Mouse (Mus musculus): ENCODE results near the gene Hist1h2ao.
"Not testable (repeated sequence)": the region's sequence is repeated elsewhere in the genome, so short reads cannot be mapped to it uniquely, and the experiment has no call there.

The Hist1h2ao gene

GRCm38 (mm10) chr13:21810073-21810472, at the start of gene Hist1h2ao, which contains the start of gene Hist1h2bq:
Gene Hist1h2ao, plus strand, starts transcription at chr13:21810465.
Gene Hist1h2bq, minus strand, starts transcription at chr13:21810197.
- not testable (repeated sequence) for DNase-seq

GRCm38 (mm10) chr13:21778814-21779766, 31.2 kb upstream of the Hist1h2ao start:
- peak; percentile 63 to 65 for DNase-seq

- peak; percentile 79 to 81 for DNase-seq
These were observed 30.2 kb upstream of the Hist1h2ao start, which contains the start of gene Hist1h1b for GRCm38 (mm10) chr13:21779767-21780731. Gene Hist1h1b, minus strand, starts transcription at chr13:21780625.

GRCm38 (mm10) chr13:21781021-21781555, 29.2 kb upstream of the Hist1h2ao start:
- DNase-seq = no peak

GRCm38 (mm10) chr13:21781639-21782038, 28.6 kb upstream of the Hist1h2ao start:
- no peak for DNase-seq

- DNase-seq = peak in 1 of 2 experiments; percentile 40
These were observed 27.7 kb upstream of the Hist1h2ao start for GRCm38 (mm10) chr13:21782361-21783254.

- peak; percentile 61 to 65 for DNase-seq
These were observed 27.0 kb upstream of the Hist1h2ao start, which contains the start of gene Hist1h3i for GRCm38 (mm10) chr13:21783255-21783617. Gene Hist1h3i, minus strand, starts transcription at chr13:21783370.

- peak in 1 of 2 experiments; percentile 17 for DNase-seq
These were observed 26.5 kb upstream of the Hist1h2ao start for GRCm38 (mm10) chr13:21783734-21784161.

- no peak for DNase-seq
These were observed 26.0 kb upstream of the Hist1h2ao start for GRCm38 (mm10) chr13:21784311-21784710.

- DNase-seq = no peak
These were observed 23.9 kb upstream of the Hist1h2ao start for GRCm38 (mm10) chr13:21786189-21786898.

- DNase-seq = peak; percentile 84 to 86
These were observed 23.2 kb upstream of the Hist1h2ao start, which contains the start of the genes Hist1h2an and Hist1h2bp for GRCm38 (mm10) chr13:21786899-21787629. Gene Hist1h2an, minus strand, starts transcription at chr13:21787218. Gene Hist1h2bp, plus strand, starts transcription at chr13:21787461.

GRCm38 (mm10) chr13:21787760-21788593, 22.3 kb upstream of the Hist1h2ao start:
- DNase-seq = peak in 1 of 2 experiments; percentile 15

- DNase-seq = no peak
These were observed 20.3 kb upstream of the Hist1h2ao start for GRCm38 (mm10) chr13:21789925-21790324.

GRCm38 (mm10) chr13:21790601-21791283, 19.5 kb upstream of the Hist1h2ao start:
- no peak for DNase-seq

- no peak for DNase-seq
These were observed 14.7 kb upstream of the Hist1h2ao start for GRCm38 (mm10) chr13:21795584-21795983.

- DNase-seq = not testable (repeated sequence)
These were observed 13.1 kb upstream of the Hist1h2ao start for GRCm38 (mm10) chr13:21797163-21797562.

GRCm38 (mm10) chr13:21803058-21803457, 7.2 kb upstream of the Hist1h2ao start:
- DNase-seq = not testable (repeated sequence)

GRCm38 (mm10) chr13:21811074-21811473, 809 bp downstream of the Hist1h2ao start:
- DNase-seq = not testable (repeated sequence)

Measured in cerebellum, adult 18-20 months (tissue).